Mouse (Mus musculus) cerebellum, postnatal 10 days (tissue): ENCODE measurements around the gene 9530077C05Rik.
A peak's percentile ranks its signal among the peaks of the same experiment; 100 is the strongest.
"Not testable (repeated sequence)": the region's sequence is repeated elsewhere in the genome, so short reads cannot be mapped to it uniquely, and the experiment has no call there.

Experiments used
- DNase-seq, 2 experiments: peaks; one replicate each; pipeline ENCODE4 v3.0.0; 2021; ENCODE audit warnings: mixed read lengths in 2 of 2

9530077C05Rik gene

GRCm38 (mm10) chr9:22411002-22411857 lies at the start of gene 9530077C05Rik:
TSS of gene 9530077C05Rik (plus strand) at chr9:22411513.
- peak; percentile 98 to 99 for DNase-seq

- no peak for DNase-seq
These were observed 45.1 kb upstream of the 9530077C05Rik start for GRCm38 (mm10) chr9:22366221-22366620.

- no peak for DNase-seq
These were observed 44.7 kb upstream of the 9530077C05Rik start for GRCm38 (mm10) chr9:22366621-22367020.

GRCm38 (mm10) chr9:22368030-22368429 lies 43.3 kb upstream of the 9530077C05Rik start:
- DNase-seq = no peak

- peak; percentile 50 to 51 for DNase-seq
These were observed 38.6 kb upstream of the 9530077C05Rik start for GRCm38 (mm10) chr9:22372760-22373159.

- DNase-seq = no peak
These were observed 35.2 kb upstream of the 9530077C05Rik start for GRCm38 (mm10) chr9:22376086-22376485.

GRCm38 (mm10) chr9:22385890-22386289 lies 25.4 kb upstream of the 9530077C05Rik start:
- DNase-seq = no peak

- no peak for DNase-seq
These were observed 23.4 kb upstream of the 9530077C05Rik start for GRCm38 (mm10) chr9:22387901-22388300.

GRCm38 (mm10) chr9:22388401-22388980 lies 22.8 kb upstream of the 9530077C05Rik start:
- DNase-seq = no peak

GRCm38 (mm10) chr9:22389021-22389476 lies 22.3 kb upstream of the 9530077C05Rik start, which contains the start of gene Anln:
TSS of gene Anln (minus strand) at chr9:22389188.
- peak; percentile 98 for DNase-seq

GRCm38 (mm10) chr9:22389736-22390245 lies 21.5 kb upstream of the 9530077C05Rik start:
- no peak for DNase-seq

GRCm38 (mm10) chr9:22390390-22390789 lies 20.9 kb upstream of the 9530077C05Rik start:
- no peak for DNase-seq

- no peak for DNase-seq
These were observed 16.6 kb upstream of the 9530077C05Rik start for GRCm38 (mm10) chr9:22394725-22395124.

GRCm38 (mm10) chr9:22399021-22399420 lies 12.3 kb upstream of the 9530077C05Rik start:
- DNase-seq = peak; percentile 49 to 64

GRCm38 (mm10) chr9:22402001-22402400 lies 9.3 kb upstream of the 9530077C05Rik start:
- no peak for DNase-seq

- no peak for DNase-seq
These were observed 8.3 kb upstream of the 9530077C05Rik start for GRCm38 (mm10) chr9:22402976-22403375.

GRCm38 (mm10) chr9:22403501-22403900 lies 7.8 kb upstream of the 9530077C05Rik start:
- DNase-seq = not testable (repeated sequence)

GRCm38 (mm10) chr9:22405414-22405813 lies 5.9 kb upstream of the 9530077C05Rik start:
- DNase-seq = no peak

GRCm38 (mm10) chr9:22407633-22408032 lies 3.7 kb upstream of the 9530077C05Rik start:
- DNase-seq = not testable (repeated sequence)

GRCm38 (mm10) chr9:22408344-22408743 lies 3.0 kb upstream of the 9530077C05Rik start:
- DNase-seq = peak in 1 of 2 experiments; percentile 25

GRCm38 (mm10) chr9:22409501-22409900 lies 1.8 kb upstream of the 9530077C05Rik start:
- DNase-seq = no peak

- no peak for DNase-seq
These were observed 4.9 kb downstream of the 9530077C05Rik start for GRCm38 (mm10) chr9:22416187-22416586.

GRCm38 (mm10) chr9:22417547-22417946 lies 6.2 kb downstream of the 9530077C05Rik start:
- no peak for DNase-seq

GRCm38 (mm10) chr9:22419877-22420276 lies 8.6 kb downstream of the 9530077C05Rik start:
- no peak for DNase-seq
